Mouse (Mus musculus) heart, adult 2 months (tissue): ENCODE data around the gene Gpr142.

Source experiments
- CTCF ChIP-seq: fragments of 200-600 bp; IDR thresholded peaks from 2 replicates; pipeline ENCODE4 v1.8.1; 2022; ENCODE audit warnings: antibody characterized with exemption, mild to moderate bottlenecking, moderate library complexity
- POLR2A ChIP-seq: fragments of 200-500 bp; IDR thresholded peaks from 2 replicates; pipeline ENCODE4 v1.6.1; 2011; ENCODE audit warnings: mild to moderate bottlenecking, low read depth, low read length, control low read depth; ENCODE audit not compliant: insufficient read depth

- no peak for TF ChIP-seq CTCF
- TF ChIP-seq POLR2A: no peak
Measured at GRCm38 (mm10) chr11:114789716-114790115, 9.0 kb upstream of the Gpr142 start.
